Mouse (Mus musculus): ENCODE measurements around the gene D430041D05Rik. TPM values are rescaled to one million over a fixed set of nuclear protein-coding genes. Genes with fewer than 3 reads are reported as not detected.
A peak's percentile ranks its signal among the peaks of the same experiment; 100 is the strongest.

The D430041D05Rik gene
- total RNA-seq, 2 experiments from 2014 or later: 110 TPM

DNA sequence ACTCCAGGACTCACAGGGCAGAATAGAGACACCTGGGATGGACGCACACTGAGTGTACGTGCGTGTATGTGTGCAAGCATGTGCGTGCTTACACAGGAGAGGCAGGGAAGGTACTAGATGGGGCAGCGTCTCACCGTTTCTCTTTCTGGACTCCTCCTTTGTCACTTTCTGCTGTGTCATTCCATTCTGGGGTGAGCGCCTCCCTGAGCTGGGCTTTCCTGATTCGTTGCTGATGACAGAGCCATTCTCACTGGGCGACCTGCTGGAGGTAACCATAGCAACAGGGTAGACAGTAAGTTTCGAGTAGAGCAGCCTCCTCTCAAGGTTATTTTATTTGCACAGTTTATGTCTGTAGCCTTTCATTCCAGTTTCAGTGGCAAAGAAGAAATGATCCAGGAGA lies 202.9 kb downstream of the D430041D05Rik start:
- peak; percentile 15 for DNase-seq
- intact Hi-C loops (cut with DNase I): no loop called here

DNA sequence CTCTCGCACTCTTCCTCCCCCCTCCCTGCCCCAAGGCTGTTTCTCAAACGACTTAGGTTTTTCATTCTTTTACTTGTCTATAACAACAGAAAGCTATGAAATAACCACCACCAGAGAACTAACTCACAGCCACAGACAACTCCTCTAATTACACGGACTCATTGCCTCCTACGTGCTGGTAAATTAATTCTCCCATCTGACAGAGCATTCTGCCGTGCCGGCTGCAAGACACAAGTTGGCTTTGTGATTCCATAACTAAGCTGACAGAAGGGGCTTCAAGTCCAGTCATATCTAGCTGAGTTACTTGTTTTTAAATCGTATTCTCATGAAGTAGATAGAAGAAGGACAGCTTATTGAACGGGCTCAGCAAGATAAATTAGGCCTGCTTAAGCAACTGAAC lies 205.2 kb downstream of the D430041D05Rik start:
- intact Hi-C loops (cut with DNase I): no loop called here

DNA sequence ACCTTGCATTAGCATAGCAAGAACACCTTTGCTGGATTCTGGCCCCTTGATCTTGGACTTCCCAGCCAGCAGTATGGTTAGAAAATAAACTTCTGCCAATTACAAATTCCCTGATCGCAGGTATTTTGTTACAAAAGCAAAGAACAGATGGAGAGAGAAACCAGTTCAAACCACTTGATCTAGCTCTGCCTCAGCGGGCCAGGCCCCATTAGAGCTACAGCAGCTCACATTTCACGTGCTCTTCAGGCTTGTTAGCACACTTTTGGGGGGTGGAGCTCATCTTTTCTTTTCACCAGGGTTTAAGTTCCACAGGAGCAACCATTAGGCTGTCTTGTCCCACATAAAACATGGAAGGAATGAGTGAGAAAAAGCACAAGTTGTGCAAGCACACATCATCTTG lies 210.6 kb downstream of the D430041D05Rik start:
- intact Hi-C loops (cut with DNase I): no loop called here
- DNase-seq: no peak

More for the DNA sequence above, 205.2 kb downstream of the D430041D05Rik start:
- DNase-seq: no peak

DNA sequence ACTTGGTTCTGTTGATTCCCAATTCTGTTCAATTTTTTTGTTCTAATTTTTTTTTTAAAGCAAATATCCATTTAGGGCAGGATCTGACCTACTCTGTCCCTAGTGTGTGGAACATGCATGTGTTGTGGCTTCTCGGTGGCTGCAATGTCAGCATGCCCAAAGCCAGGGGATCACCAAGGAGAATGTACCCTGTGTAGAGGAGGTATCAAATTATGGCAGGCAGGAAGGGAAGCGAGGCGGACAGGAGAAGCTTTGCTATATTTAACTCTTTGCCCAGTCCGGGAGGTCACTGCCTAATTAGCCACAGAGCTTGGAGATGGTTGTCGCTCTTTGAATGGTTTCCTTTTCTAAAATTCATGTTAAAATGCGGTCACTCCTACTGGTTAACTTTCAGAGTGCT lies 212.6 kb downstream of the D430041D05Rik start:
- intact Hi-C loops (cut with DNase I): no loop called here
- DNase-seq: no peak

DNA sequence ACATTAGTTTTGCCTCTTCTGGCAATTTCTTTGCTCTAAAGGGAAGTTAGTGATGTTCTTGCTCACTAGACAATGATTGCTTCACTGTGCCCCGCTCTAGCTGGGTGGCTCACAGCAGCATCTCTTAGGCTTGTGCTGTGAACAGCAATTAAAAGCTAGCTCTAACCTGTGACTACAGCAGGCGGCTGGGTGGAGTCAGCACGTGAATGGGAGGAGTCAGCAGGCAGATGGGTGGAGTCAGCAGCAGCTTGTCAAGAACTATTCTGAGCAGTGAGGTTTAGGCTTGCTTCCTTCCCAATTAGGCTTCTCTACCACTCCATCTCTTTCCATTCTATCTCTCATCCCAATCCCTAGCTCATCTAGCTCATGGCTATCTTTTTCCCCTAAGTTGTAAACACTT lies 213.5 kb downstream of the D430041D05Rik start:
- intact Hi-C loops (cut with DNase I): no loop called here

DNA sequence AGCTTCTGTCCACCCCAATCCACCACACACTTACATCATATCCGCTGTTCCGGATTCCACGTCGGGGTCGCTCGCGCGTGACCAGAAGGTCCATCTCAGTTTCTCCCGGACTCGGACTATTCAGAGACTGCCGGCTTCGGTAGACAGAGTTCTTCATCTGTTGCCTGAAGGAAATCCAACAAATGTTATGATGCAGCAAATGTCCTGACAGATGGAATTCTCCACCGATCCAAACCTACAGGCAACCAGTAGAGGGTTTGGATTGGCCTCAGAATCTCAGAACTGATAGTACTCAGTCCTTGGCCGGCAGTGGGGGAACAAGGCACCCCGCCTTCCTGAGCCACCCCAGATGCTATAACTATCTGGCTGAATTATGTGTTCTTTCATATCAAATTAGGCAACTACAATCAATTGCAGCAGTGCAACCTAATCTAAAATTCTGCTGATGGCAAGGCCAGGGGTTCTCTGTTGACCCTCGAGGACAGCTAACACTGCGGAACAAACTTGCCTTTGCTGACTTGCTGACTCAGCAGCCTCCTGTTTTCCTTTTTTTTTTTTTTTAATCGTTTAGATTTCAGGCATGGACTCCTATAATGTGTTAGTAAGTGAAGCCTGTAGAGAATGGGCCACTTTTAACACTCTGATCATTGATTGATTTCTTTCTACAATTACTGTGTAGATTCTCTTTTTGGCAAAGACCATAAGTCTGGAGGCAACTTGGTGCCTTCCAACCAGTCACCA lies 218.2 kb downstream of the D430041D05Rik start:
- DNase-seq: no peak
- intact Hi-C loops (cut with DNase I): no loop called here

More for the DNA sequence above, 213.5 kb downstream of the D430041D05Rik start:
- no peak for DNase-seq

DNA sequence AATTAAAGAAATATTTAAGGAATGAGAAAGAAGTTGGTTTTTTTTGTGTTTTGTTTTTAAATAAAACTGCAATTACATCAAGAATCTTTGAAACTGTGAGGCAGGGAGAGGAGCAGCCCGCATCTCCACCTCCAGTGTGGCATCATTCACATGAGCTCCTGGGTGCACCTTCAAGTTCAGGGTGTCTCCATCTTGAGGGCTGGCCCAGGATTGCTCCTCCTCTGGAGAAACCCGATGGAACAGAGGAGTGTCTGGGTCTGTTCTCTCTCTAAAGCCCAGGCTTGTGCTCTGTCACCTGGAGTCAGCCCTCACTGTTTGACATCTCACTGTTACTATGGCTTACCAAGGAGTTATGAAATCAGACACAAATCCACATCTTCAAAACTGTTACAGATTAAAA lies 219.1 kb downstream of the D430041D05Rik start:
- intact Hi-C loops (cut with DNase I): no loop called here

DNA sequence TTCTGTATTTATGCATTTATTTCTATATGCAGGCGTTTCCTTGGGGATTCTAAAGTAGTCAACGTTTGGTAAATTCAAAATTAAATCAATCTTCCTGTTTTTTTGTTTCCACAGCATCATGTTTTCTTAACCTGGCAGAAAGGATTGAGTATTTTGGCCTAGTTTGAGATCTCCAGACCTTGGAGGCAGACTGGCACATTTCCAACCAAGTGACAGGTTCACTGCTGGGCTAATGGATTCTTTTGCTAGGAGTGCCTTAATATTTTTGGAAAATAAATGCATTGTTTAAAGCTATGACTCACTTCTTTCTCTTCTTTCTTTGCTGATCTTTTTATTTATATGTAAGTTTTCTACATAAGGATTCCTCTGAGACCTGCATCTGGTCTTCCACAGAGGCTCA lies 222.0 kb downstream of the D430041D05Rik start:
- no peak for DNase-seq
- intact Hi-C loops (cut with DNase I): no loop called here

More for the DNA sequence above, 219.1 kb downstream of the D430041D05Rik start:
- DNase-seq: no peak

DNA sequence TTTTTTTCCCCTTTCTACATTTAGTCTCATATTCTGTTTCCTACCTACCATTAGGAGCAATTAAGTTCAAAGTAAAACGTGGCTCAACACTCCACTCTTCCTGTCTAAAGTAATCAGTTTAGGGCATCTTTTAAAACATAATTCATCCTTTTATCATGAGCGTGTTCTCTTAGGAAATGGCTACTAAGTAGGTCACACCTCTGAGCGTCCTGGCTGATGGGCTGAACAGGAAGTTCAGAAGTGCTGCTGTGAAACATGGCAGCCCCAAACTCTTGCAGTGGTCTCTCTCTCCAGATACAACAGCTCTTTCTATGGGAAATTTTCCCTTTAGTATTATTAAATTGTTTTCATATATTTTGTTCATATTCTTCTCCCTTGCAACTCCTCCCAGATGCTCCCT lies 223.7 kb downstream of the D430041D05Rik start:
- DNase-seq: no peak
- intact Hi-C loops (cut with DNase I): no loop called here

DNA sequence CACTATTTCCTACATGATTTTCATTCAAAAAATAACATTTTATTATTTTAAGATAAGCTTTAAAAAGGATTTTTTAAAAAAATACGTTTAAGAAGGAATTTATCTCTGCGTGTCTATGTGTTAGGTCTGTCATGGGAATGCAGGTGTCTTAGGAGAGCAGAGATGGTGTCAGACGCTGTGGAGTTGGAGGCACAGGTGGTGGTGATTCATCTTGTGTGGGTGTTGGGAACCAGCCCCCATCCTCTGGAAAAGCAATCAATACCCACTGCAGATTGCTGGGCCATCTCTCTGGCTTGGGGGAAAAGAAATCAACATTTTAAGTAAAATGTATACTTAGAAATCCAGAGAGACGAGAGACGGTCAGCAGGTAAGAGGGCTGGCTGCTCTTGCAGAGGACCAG lies 225.2 kb downstream of the D430041D05Rik start:
- DNase-seq: no peak
- intact Hi-C loops (cut with DNase I): no loop called here

DNA sequence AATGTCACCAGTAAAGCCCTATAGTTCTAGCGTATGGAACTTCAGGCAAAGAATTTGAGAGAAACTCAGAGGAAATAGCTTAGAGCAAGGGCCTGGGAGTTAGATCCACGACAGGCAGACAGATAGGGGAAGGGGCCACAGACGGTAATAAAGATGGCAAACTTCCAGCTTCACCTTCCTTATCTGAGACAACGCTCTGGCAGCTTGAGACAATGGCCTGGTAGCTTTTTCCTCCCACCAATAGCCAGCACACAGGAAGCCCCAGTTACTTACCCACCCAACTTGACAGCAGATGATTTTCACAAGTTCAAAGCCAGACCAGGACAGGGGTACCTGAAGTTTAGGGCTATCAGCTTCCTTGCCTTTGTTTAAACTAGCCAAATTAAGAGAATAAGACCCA lies 226.5 kb downstream of the D430041D05Rik start:
- intact Hi-C loops (cut with DNase I): no loop called here
- DNase-seq: no peak

DNA sequence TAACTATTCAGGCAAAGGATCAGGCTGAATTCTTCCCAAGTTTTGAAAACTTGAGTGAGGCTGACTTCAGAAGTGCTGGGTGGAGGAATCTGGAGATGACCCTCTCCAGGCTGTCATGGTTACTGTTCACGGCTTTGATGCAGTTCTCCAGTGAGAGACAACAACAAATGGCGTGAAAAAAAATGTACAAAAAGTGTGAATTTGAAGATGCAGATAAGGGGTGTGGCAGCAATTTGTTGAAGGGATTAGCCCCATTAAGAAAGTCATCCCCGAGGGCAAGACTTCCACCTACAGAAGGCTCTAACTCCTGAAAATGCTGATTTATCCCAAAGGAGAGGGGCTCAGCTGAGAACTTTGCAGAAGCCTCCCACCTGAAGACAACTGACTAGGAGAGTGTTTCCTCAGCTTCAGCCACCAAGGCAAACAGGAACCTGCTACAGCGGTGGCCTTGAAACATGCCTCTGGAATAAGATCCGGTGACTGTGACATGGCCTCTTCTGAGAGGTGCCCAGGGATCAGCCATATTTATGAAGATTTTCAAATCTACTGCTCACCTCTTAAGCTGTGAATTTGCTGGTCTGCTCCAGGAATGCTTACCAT lies 227.5 kb downstream of the D430041D05Rik start:
- intact Hi-C loops (cut with DNase I): no loop called here
- no peak for DNase-seq

DNA sequence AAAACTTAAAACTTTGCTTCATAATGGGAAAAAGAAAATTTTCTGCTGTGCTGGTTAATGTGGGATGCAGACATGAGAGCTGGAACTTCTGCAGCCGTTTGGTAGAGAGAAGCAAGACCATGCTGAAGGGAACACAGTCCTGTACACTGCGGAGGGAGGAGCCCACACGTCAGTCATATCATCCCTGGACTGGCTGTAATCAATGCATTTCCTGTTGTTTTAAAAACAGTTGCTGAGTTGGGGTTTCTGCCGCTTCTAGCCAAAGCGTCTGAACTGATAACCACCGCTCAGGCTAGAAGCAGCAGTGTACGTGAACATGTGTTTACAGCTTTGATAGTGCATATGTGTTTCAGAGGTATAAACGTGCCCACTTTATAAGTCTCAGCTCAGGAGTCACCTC lies 231.2 kb downstream of the D430041D05Rik start:
- DNase-seq: no peak
- intact Hi-C loops (cut with DNase I): no loop called here

DNA sequence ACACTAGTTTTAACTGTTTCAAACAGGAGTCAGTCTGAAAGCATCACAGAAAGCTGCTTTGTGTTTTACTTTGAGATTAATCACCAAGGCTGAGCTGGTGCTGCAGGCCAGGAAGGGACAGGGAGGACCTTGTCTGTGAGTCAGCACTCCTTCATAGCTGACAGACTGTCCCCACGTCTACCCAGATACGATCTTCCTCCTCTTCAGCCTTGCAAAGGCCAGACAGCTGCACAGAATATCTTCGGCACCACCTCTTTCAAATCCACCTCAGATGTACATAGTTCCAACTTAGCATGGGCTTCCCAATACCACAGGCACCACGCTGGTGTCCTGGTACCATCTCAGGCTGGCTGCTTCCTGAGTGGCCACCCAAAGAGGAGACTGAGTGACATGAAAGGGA lies 232.6 kb downstream of the D430041D05Rik start:
- DNase-seq: no peak
- intact Hi-C loops (cut with DNase I): no loop called here

DNA sequence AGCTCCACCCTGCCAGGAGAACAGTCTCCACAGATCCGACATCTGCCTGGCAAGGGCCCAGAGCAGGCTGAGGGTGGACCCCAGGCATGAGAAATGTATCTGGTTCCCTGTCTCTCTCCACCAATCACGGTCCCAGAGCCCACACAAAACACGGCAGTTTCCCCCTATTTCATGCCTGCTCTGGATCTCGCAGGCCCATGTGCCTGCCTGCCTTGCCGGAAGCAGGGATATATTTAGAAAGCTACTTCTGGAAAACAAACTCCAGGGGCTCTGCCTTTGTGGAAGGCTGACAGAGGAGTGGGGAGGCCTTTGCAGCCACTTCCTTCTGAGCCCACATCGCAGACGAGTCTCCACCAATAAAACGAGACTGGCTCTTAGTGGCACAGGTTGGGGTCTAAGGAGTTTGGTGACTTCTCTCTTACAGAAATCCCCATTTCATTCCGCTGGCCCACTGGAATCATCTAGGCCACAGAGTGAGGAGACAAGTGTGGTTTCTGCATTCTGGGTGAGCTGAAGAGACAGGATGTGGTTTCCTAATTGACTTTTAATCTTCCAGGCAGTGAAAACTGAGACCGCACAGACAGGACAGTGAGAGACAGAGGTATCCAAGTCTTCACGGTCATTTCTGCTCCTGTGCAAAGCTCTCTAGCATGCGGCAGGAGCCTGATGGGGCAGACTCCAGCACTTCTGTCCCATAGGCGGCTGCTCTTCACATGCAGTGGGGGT lies 233.7 kb downstream of the D430041D05Rik start:
- intact Hi-C loops (cut with DNase I): no loop called here
- DNase-seq: peak; percentile 46

DNA sequence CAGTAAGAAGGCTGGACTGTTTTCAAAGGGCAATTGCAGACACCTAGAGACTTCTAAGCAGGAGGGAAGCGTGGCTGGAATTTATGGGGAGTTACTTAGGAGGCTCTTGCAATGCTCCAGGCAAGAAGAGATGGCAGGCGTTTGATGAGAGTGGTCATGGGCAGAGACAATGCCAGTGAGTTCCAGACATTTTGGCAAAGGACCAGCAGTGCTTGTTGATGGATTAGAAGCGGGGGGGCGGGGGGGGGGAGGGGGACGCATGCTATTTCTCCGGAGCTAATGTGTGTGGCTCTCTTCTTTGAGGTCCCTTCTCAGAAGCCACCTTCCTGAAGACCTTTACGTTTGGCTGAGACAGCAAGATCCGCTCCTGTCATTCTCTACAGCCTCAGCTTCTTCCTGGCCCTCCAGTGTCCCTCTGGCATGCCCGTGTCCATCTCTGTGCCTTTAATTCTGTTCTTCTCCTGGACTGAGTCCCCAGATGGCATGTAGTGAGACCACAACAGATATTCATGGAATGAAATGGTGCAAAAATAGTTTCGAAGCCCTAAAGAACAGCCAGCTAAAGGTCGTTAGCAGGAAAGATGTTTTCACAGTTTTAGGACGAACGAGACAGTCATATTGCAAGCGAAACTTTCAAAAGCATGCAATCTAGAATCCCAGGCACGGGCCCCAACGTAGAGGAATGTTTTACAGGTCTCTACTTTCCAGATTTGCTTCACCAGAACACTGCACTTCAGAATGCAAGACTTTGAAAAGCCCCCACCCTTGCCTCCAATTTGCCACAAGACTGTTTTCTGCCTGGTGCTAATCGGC lies 234.4 kb downstream of the D430041D05Rik start:
- intact Hi-C loops (cut with DNase I): no loop called here
- DNase-seq: peak; percentile 52

DNA sequence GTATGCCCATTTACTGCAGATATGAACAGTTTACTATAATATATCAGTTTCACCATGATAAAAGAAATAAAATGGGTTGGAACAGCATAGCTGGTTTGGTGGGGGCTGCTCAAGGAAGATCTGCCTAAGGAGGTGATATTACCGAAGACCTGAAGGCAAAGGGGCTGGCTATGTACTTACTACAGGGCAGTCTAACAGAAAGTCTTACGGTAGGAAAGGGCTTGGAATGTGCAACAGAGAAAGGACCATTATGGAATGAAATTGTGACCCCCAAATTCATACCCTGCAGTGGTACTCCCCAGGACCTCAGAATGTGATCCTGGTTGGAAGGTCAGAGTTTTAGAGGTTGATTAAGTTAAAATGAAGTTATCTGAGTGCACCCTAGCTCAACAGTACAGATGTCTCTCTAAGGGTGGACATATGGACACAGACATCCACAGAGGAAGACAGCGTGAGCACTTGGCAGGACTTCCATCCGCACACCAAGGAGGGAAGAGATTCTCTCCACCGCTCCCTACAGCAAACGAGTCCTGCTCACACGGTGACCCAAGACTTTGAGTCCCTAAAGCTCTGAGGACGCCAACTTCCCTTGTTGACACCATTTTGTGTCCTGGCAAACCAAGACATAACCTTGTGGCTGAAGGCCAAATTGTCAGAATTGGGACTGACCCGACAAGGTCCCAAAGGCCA lies 235.2 kb downstream of the D430041D05Rik start:
- DNase-seq: no peak
- intact Hi-C loops (cut with DNase I): no loop called here

DNA sequence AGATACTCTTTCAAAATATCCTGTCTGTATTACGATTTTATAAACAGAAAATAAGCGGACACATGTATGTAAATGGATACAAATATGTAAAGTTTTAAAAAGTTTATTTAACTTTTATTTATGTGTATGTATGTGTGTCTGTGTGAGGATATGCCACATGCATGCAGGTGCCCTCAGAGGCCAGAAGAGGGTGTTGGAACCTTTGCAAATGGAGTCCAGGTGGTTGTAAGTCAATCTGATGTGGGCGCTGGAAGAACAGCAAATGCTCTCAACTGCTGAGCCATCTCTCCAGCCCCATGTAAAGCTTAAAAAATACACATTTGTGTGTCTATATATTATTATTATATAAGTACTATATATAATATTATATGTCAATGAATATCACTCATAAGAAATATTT lies 237.4 kb downstream of the D430041D05Rik start:
- DNase-seq: no peak
- intact Hi-C loops (cut with DNase I): no loop called here

DNA sequence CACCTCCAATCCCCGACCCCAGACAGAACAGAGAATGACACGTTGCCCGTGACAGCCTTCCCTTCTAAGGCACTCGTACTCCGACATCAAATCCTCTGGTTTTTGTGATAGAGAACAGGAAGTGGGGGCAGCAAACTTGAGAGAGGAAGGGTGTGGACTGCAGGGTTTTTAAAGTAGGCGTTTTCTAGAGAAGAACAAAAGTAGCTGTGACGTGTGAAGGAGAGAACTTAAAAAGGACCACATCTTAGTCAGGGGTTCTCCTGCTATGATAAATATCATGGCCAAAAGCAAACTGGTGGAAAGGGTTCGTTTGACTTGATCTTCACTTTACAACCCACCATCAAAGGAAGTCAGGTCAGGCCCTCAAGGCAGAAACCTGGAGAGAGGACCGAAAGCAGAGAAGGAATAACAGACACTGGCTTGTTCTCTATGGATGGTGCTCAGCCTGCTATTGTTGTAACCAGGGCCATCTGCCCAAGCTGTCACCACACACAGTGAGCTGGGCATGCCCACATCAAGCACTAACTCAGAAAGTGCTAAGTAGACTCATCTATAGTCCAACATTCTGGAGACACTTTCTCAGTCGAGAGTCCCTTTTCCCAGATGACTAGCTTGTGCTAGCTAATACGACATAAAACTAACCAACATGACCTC lies 238.0 kb downstream of the D430041D05Rik start:
- intact Hi-C loops (cut with DNase I): no loop called here
- DNase-seq: no peak

Measured in left cerebral cortex, postnatal 4 days (tissue).